Mouse (Mus musculus) forebrain, embryonic 11.5 days (tissue): Measurements from ENCODE around the gene Cftr. TPM values are rescaled to one million over a fixed set of nuclear protein-coding genes. Genes with fewer than 3 reads are reported as not detected.

Experiments used
- polyA plus RNA-seq: library from polyadenylated mRNA; unstranded; fragments of >200 nt; fragmentation: Nextera tagmentation; extraction: Ambion mirVana; gene quantifications from 2 replicates; pipeline ENCODE4 v1.2.1, GENCODE M21; 2014

Gene Cftr
- polyA plus RNA-seq, 1 experiment from 2014 or later, result not detected

Other genes starting within 250 kb of the Cftr start
- 0.61 and 0.65 TPM in 2 replicates for gene Wnt2, start 140.1 kb upstream of the Cftr start, polyA plus RNA-seq
- not detected in 2 replicates for gene Asz1, start 61.6 kb upstream of the Cftr start, polyA plus RNA-seq